Mouse (Mus musculus) heart, postnatal 25 days (tissue): ENCODE data around the gene Grem1. TPM values are rescaled to one million over a fixed set of nuclear protein-coding genes. Genes with fewer than 3 reads are reported as not detected.

Experiments used
- DNase-seq: peaks from one replicate; pipeline ENCODE4 v3.0.0; 2022; ENCODE audit warnings: low spot score
- intact Hi-C: fragments of 180-260 bp; cut with DNase I; formaldehyde crosslinking; loops from one replicate; pipeline ENCODE4 v1.15.1; 2025
- total RNA-seq, 2 experiments: library from RNA; stranded (reverse); gene quantifications; 2 replicates each; pipeline ENCODE4 v1.2.3; 2021

Gene Grem1
- not detected for total RNA-seq

GRCm38 (mm10) chr2:113758311-113759161 is at the start of gene Grem1:
Grem1 (minus strand) TSS chr2:113758646.
- intact Hi-C loops = no loop called here
- DNase-seq = no peak

- DNase-seq = no peak
- intact Hi-C loops = loop anchor here (5.0 to 10.0 kb wide), 4 partner anchors 270 to 503 kb away; no protein-coding TSS in a partner anchor
Measured at GRCm38 (mm10) chr2:113807640-113808039, 49.2 kb upstream of the Grem1 start.

- intact Hi-C loops = loop anchor here (5.0 to 10.0 kb wide), 4 partner anchors 270 to 502 kb away; no protein-coding TSS in a partner anchor
- DNase-seq = no peak
Measured at GRCm38 (mm10) chr2:113806851-113807577, 48.6 kb upstream of the Grem1 start.

- intact Hi-C loops = loop anchor here (5.0 to 10.0 kb wide), 4 partner anchors 268 to 501 kb away; no protein-coding TSS in a partner anchor
- DNase-seq = no peak
Measured at GRCm38 (mm10) chr2:113805765-113806164, 47.3 kb upstream of the Grem1 start.

- no peak for DNase-seq
- intact Hi-C loops = loop anchor here (10.0 kb wide), 1 partner anchor 499 kb away; no protein-coding TSS in a partner anchor
Measured at GRCm38 (mm10) chr2:113803753-113804152, 45.3 kb upstream of the Grem1 start.

GRCm38 (mm10) chr2:113800846-113801245 is 42.4 kb upstream of the Grem1 start:
- no peak for DNase-seq
- intact Hi-C loops = loop anchor here (10.0 kb wide), 1 partner anchor 496 kb away; no protein-coding TSS in a partner anchor

- intact Hi-C loops = no loop called here
Measured at GRCm38 (mm10) chr2:113798605-113799004, 40.2 kb upstream of the Grem1 start.

GRCm38 (mm10) chr2:113795186-113795585 is 36.7 kb upstream of the Grem1 start:
- DNase-seq = no peak
- intact Hi-C loops = no loop called here

More at GRCm38 (mm10) chr2:113798605-113799004, 40.2 kb upstream of the Grem1 start:
- DNase-seq = no peak

GRCm38 (mm10) chr2:113793521-113793920 is 35.1 kb upstream of the Grem1 start:
- intact Hi-C loops = no loop called here
- DNase-seq = no peak

- DNase-seq = no peak
- intact Hi-C loops = no loop called here
Measured at GRCm38 (mm10) chr2:113788821-113789387, 30.5 kb upstream of the Grem1 start.

GRCm38 (mm10) chr2:113787882-113788281 is 29.4 kb upstream of the Grem1 start:
- DNase-seq = no peak
- intact Hi-C loops = no loop called here

GRCm38 (mm10) chr2:113784851-113785250 is 26.4 kb upstream of the Grem1 start:
- no peak for DNase-seq
- intact Hi-C loops = no loop called here

- DNase-seq = no peak
- intact Hi-C loops = no loop called here
Measured at GRCm38 (mm10) chr2:113781521-113781920, 23.1 kb upstream of the Grem1 start.

GRCm38 (mm10) chr2:113781107-113781506 is 22.7 kb upstream of the Grem1 start:
- no peak for DNase-seq
- intact Hi-C loops = no loop called here

- intact Hi-C loops = no loop called here
- no peak for DNase-seq
Measured at GRCm38 (mm10) chr2:113779336-113779735, 20.9 kb upstream of the Grem1 start.

- DNase-seq = no peak
- intact Hi-C loops = no loop called here
Measured at GRCm38 (mm10) chr2:113778036-113778435, 19.6 kb upstream of the Grem1 start.

GRCm38 (mm10) chr2:113776297-113776696 is 17.9 kb upstream of the Grem1 start:
- DNase-seq = no peak
- intact Hi-C loops = no loop called here

GRCm38 (mm10) chr2:113774150-113774805 is 15.8 kb upstream of the Grem1 start:
- no peak for DNase-seq
- intact Hi-C loops = no loop called here

- intact Hi-C loops = no loop called here
Measured at GRCm38 (mm10) chr2:113768541-113769303, 10.3 kb upstream of the Grem1 start.

More at GRCm38 (mm10) chr2:113768541-113769303, 10.3 kb upstream of the Grem1 start:
- no peak for DNase-seq
